ENCODE assay signal across 8 mouse cellular contexts in the genomic region with DNA sequence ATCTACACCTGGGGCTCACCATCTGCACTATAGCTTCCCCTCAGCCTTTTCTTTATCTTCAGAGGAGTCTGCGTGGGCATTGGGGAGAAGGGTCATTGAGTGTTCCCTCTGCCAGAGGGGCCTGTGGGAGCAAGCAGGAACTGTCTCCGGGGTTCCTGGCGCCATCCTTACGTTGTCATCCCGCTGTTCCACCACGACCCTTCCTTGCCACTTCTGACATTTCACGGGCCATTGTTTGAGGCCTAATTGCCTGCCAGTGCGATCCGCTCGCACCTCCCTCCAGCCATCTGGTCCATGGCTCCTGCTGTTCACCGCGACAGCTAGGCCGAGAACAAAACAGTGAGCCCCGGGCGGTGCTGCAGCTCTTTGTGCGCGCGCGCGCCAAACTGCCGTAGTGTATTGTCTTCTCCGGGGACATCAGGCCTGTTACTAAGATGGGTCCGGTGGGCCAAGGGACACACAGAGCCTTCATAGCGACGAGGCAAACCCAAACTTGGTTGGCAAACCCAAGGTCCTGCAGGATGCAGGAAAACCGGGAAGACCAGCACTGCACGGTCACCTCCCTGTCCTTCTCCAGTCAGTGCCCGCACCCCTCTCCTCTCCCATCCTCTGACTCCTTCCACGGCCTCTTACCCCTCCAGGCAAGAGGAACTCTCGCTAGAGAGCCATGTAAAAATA. TPM values are rescaled to one million over a fixed set of nuclear protein-coding genes. Genes with fewer than 3 reads are reported as not detected.
DNase-seq lines count a peak whose midpoint lies in the region; ATAC-seq and TF ChIP-seq lines count a peak whose summit lies in the region.

No protein-coding gene starts in this region.

- H3K27me3 ChIP-seq in midbrain, embryonic 12.5 days, result peaks cover 27% of the 10 kb centered on the region

- peak; percentile 30 for DNase-seq in gastrocnemius, postnatal 10 days
- DNase-seq in gastrocnemius, postnatal 25 days, result no peak
- peak; percentile 69 for DNase-seq in Muller cell, postnatal 12 days (ENCODE audit: inconsistent ontology term)
- DNase-seq in embryo, embryonic 11 days, result peak; percentile 90
- peak; percentile 13 to 33 for DNase-seq in heart, postnatal 14 days
- DNase-seq in left cerebral cortex, adult 2 months (ENCODE audit: extremely low spot score in 1 of 2, low spot score in 2 of 2), result peak; percentile 51 to 62
- DNase-seq in c-Kit-positive CD71-positive TER-119-positive erythroid progenitor cells, embryonic 14.5 days (ENCODE audit: low spot score), result no peak

- no peaks in the 10 kb centered on the region for H3K9me3 ChIP-seq in midbrain, embryonic 12.5 days

- TF ChIP-seq CTCF in left cerebral cortex, adult 2 months (IDR thresholded peaks at IDR 0.05), result no peak

- peak; percentile 84 for ATAC-seq in midbrain, embryonic 12.5 days (ENCODE audit: low FRiP score, low read depth)

- no peaks in the 10 kb centered on the region for H3K36me3 ChIP-seq in midbrain, embryonic 12.5 days

- H3K4me3 ChIP-seq in left cerebral cortex, adult 2 months, result peak overlapping the region; percentile 41
- peak overlapping the region; percentile 24 for H3K4me3 ChIP-seq in midbrain, embryonic 12.5 days

- peak overlapping the region; percentile 55 for H3K9ac ChIP-seq in midbrain, embryonic 12.5 days (replicated peaks)

- intact Hi-C loops in heart, postnatal 14 days (cut with DNase I), result no loop called here
- intact Hi-C loops in left cerebral cortex, adult 2 months (cut with DNase I), result no loop called here

- H3K4me1 ChIP-seq in midbrain, embryonic 12.5 days, result peaks cover 22% of the 10 kb centered on the region

- peak overlapping the region; percentile 77 for H3K27ac ChIP-seq in left cerebral cortex, adult 2 months
- peak overlapping the region; percentile 91 for H3K27ac ChIP-seq in midbrain, embryonic 12.5 days (replicated peaks)

- peak overlapping the region; percentile 45 for H3K4me2 ChIP-seq in midbrain, embryonic 12.5 days (replicated peaks)

- WGBS in midbrain, embryonic 12.5 days, result 1% methylated on average over 30 of the region's 30 CpGs

RNA-seq across cellular contexts. Expression of a gene that starts 8.9 kb away (rescaled TPM):
- total RNA-seq in gastrocnemius, postnatal 10 days (2021), result not detected
- total RNA-seq in gastrocnemius, postnatal 25 days (2021), result not detected
- total RNA-seq in heart, postnatal 14 days (2021), result not detected
- not detected for total RNA-seq in left cerebral cortex, adult 2 months (2021)
- not detected in 2 replicates for polyA plus RNA-seq in midbrain, embryonic 12.5 days (2016; fragmentation: Nextera tagmentation; extraction: Ambion mirVana)

RNA-seq across cellular contexts. Expression of a gene that starts 45.9 kb away (rescaled TPM):
- 1 to 10 TPM; 7.4 to 9.0 TPM for total RNA-seq in gastrocnemius, postnatal 10 days (2021)
- 1 to 10 TPM; 5.6 to 8.4 TPM for total RNA-seq in gastrocnemius, postnatal 25 days (2021)
- 1 to 10 TPM; 7.4 to 7.7 TPM for total RNA-seq in heart, postnatal 14 days (2021)
- 10 to 100 TPM; 10.4 to 11.0 TPM for total RNA-seq in left cerebral cortex, adult 2 months (2021)
- polyA plus RNA-seq in midbrain, embryonic 12.5 days (2016; fragmentation: Nextera tagmentation; extraction: Ambion mirVana), result 23.2 and 24.7 TPM in 2 replicates

RNA-seq across cellular contexts. Expression of a gene that starts 55.8 kb away (rescaled TPM):
- 10 to 100 TPM; 17.0 to 17.9 TPM for total RNA-seq in gastrocnemius, postnatal 10 days (2021)
- total RNA-seq in gastrocnemius, postnatal 25 days (2021), result 10 to 100 TPM; 18.9 to 26.3 TPM
- 10 to 100 TPM; 18.7 to 19.1 TPM for total RNA-seq in heart, postnatal 14 days (2021)
- total RNA-seq in left cerebral cortex, adult 2 months (2021), result 10 to 100 TPM; 38.6 to 38.9 TPM
- polyA plus RNA-seq in midbrain, embryonic 12.5 days (2016; fragmentation: Nextera tagmentation; extraction: Ambion mirVana), result 58.3 and 63.2 TPM in 2 replicates

Comparison
In these comparisons a context has a peak if more than half of its experiments do, and no peak if none do; other contexts are left out.
1. DNase-seq: peak in gastrocnemius, postnatal 10 days (single experiment), Muller cell, postnatal 12 days (single experiment), embryo, embryonic 11 days (single experiment), heart, postnatal 14 days (2 of 2) and left cerebral cortex, adult 2 months (2 of 2); none in gastrocnemius, postnatal 25 days (single experiment) and c-Kit-positive CD71-positive TER-119-positive erythroid progenitor cells, embryonic 14.5 days (single experiment).